Comparison of ENCODE assay signal across 19 mouse cellular contexts in genomic region chr7:67831738-67832137, GRCm38 (mm10).
DNase-seq lines count a peak whose midpoint lies in the region; ATAC-seq and TF ChIP-seq lines count a peak whose summit lies in the region.
"Had no signal": no experiment of that assay in that cellular context is flagged by ENCODE, and none has a peak within 500 bp of the region (broad histone marks: within the 10 kb centered on the region; RNA-seq: fewer than 3 reads in every experiment).

No protein-coding gene starts in this region.

- H3K4me3 ChIP-seq in hindbrain, postnatal 0 days (ENCODE audit: low read length), result no peak overlapping the region
- no peak overlapping the region for H3K4me3 ChIP-seq in hindbrain, embryonic 14.5 days (replicated peaks; ENCODE audit: low read length)
- no peak overlapping the region for H3K4me3 ChIP-seq in thymus, adult 2 months (ENCODE audit: control insufficient read depth, insufficient read depth, low read length)
- H3K4me3 ChIP-seq in cortical plate, adult 2 months (ENCODE audit: insufficient read depth, low read length), result no peak overlapping the region
- H3K4me3 ChIP-seq: hindbrain, embryonic 15.5 days; liver, embryonic 12.5 days; lung, embryonic 15.5 days; megakaryocyte, embryonic 14.5 days; stomach, embryonic 15.5 days had no signal

- TF ChIP-seq CTCF in hindbrain, postnatal 0 days (IDR thresholded peaks at IDR 0.05; ENCODE audit: low read depth), result peak; percentile 44
- no peak for TF ChIP-seq CTCF in thymus, adult 2 months (IDR thresholded peaks at IDR 0.05; ENCODE audit: borderline replicate concordance, control insufficient read depth, extremely low read depth, insufficient read depth, low read length, poor library complexity)
- TF ChIP-seq CTCF in cortical plate, adult 2 months (IDR thresholded peaks at IDR 0.05; ENCODE audit: extremely low read depth, insufficient read depth, low read length), result 0 out of 2 replicates have a peak, but pooled peaks have one; percentile 16

- TF ChIP-seq POLR2A in thymus, adult 2 months (IDR thresholded peaks at IDR 0.05; ENCODE audit: control insufficient read depth, extremely low read depth, insufficient read depth, low read length, poor library complexity), result no peak
- no peak for TF ChIP-seq POLR2A in cortical plate, adult 2 months (IDR thresholded peaks at IDR 0.05; ENCODE audit: extremely low read depth, insufficient read depth, low read length)

- H3K27me3 ChIP-seq in hindbrain, postnatal 0 days (ENCODE audit: insufficient read depth, low read length), result no peaks in the 10 kb centered on the region
- H3K27me3 ChIP-seq in hindbrain, embryonic 14.5 days (ENCODE audit: control insufficient read depth, insufficient read depth, low read length), result no peaks in the 10 kb centered on the region
- H3K27me3 ChIP-seq in thymus, adult 2 months (ENCODE audit: control insufficient read depth, insufficient read depth, low read length), result no peaks in the 10 kb centered on the region; the same call in 1 of the 2 replicates
- H3K27me3 ChIP-seq: hindbrain, embryonic 15.5 days; liver, embryonic 12.5 days; lung, embryonic 15.5 days; stomach, embryonic 15.5 days had no signal

- ATAC-seq in hindbrain, postnatal 0 days, result no peak
- no peak for ATAC-seq in hindbrain, embryonic 14.5 days (ENCODE audit: low FRiP score)
- ATAC-seq in inflammation-experienced regulatory T-cells, adult 6 months, result no peak
- ATAC-seq: forebrain, embryonic 14.5 days; liver, embryonic 12.5 days; midbrain, embryonic 16.5 days had no signal

- no peak overlapping the region for H3K9ac ChIP-seq in hindbrain, postnatal 0 days (replicated peaks; ENCODE audit: low read length)
- H3K9ac ChIP-seq in hindbrain, embryonic 14.5 days, result no peak overlapping the region
- H3K9ac ChIP-seq: hindbrain, embryonic 15.5 days; liver, embryonic 12.5 days; lung, embryonic 15.5 days; stomach, embryonic 15.5 days had no signal

- no peak for DNase-seq in hindbrain, postnatal 0 days (ENCODE audit: low spot score)
- DNase-seq in hindbrain, embryonic 14.5 days (ENCODE audit: low spot score), result no peak
- DNase-seq in thymus, postnatal 14 days, result peak; percentile 9
- DNase-seq in thymus, adult 2 months, result no peak
- no peak for DNase-seq in frontal cortex, postnatal 36 days (ENCODE audit: low spot score in 2 of 2)
- DNase-seq: adrenal gland, postnatal 25 days; cerebellum, adult 8-10 months; heart, postnatal 10 days; kidney, adult 8-10 months; thymus, postnatal 25 days had no signal

- no peak overlapping the region for H3K27ac ChIP-seq in hindbrain, postnatal 0 days
- H3K27ac ChIP-seq in hindbrain, embryonic 14.5 days, result no peak overlapping the region
- H3K27ac ChIP-seq in thymus, adult 2 months (ENCODE audit: control insufficient read depth, insufficient read depth, low read length), result no peak overlapping the region
- H3K27ac ChIP-seq in cortical plate, adult 2 months (ENCODE audit: insufficient read depth, low read length), result no peak overlapping the region
- H3K27ac ChIP-seq: hindbrain, embryonic 15.5 days; liver, embryonic 12.5 days; lung, embryonic 15.5 days; stomach, embryonic 15.5 days had no signal

- no peaks in the 10 kb centered on the region for H3K36me3 ChIP-seq in hindbrain, postnatal 0 days (ENCODE audit: insufficient read depth, low read length)
- H3K36me3 ChIP-seq in hindbrain, embryonic 14.5 days (replicated peaks; ENCODE audit: control insufficient read depth, insufficient read depth), result no peaks in the 10 kb centered on the region
- no peaks in the 10 kb centered on the region for H3K36me3 ChIP-seq in thymus, adult 2 months (ENCODE audit: control insufficient read depth, insufficient read depth, low read length)
- H3K36me3 ChIP-seq: hindbrain, embryonic 15.5 days; liver, embryonic 12.5 days; lung, embryonic 15.5 days; stomach, embryonic 15.5 days had no signal

- 80% methylated on average over 2 of the region's 2 CpGs for WGBS in hindbrain, postnatal 0 days
- 89% methylated on average over 2 of the region's 2 CpGs for WGBS in hindbrain, embryonic 14.5 days
- WGBS in thymus, adult 2 months, result 82% methylated on average over 2 of the region's 2 CpGs

- H3K4me1 ChIP-seq in hindbrain, postnatal 0 days (ENCODE audit: insufficient read depth, low read length), result no peaks in the 10 kb centered on the region
- no peaks in the 10 kb centered on the region for H3K4me1 ChIP-seq in hindbrain, embryonic 14.5 days (replicated peaks; ENCODE audit: control insufficient read depth, insufficient read depth, low read length)
- H3K4me1 ChIP-seq in thymus, adult 2 months (replicated peaks; ENCODE audit: control insufficient read depth, insufficient read depth, low read length), result no peaks in the 10 kb centered on the region
- H3K4me1 ChIP-seq in cortical plate, adult 2 months (ENCODE audit: control insufficient read depth, insufficient read depth, low read length), result no peaks in the 10 kb centered on the region
- H3K4me1 ChIP-seq: hindbrain, embryonic 15.5 days; liver, embryonic 12.5 days; megakaryocyte, embryonic 14.5 days had no signal

- H3K4me2 ChIP-seq in hindbrain, postnatal 0 days (ENCODE audit: low read depth, low read length), result no peak overlapping the region
- no peak overlapping the region for H3K4me2 ChIP-seq in hindbrain, embryonic 14.5 days (replicated peaks)
- H3K4me2 ChIP-seq: hindbrain, embryonic 15.5 days; liver, embryonic 12.5 days; lung, embryonic 15.5 days; stomach, embryonic 15.5 days had no signal

- no peaks in the 10 kb centered on the region for H3K9me3 ChIP-seq in hindbrain, postnatal 0 days (ENCODE audit: low read length)
- no peaks in the 10 kb centered on the region for H3K9me3 ChIP-seq in hindbrain, embryonic 14.5 days (ENCODE audit: control insufficient read depth, low read length)
- H3K9me3 ChIP-seq: hindbrain, embryonic 15.5 days; liver, embryonic 12.5 days; lung, embryonic 15.5 days; stomach, embryonic 15.5 days had no signal
